Mouse (Mus musculus): ENCODE measurements around the gene Arhgap22. TPM values are rescaled to one million over a fixed set of nuclear protein-coding genes. Genes with fewer than 3 reads are reported as not detected.

Arhgap22 gene
- total and polyA plus RNA-seq, 3 experiments = 0.11 TPM; not detected in 2

- Histone ChIP-seq H3K9me3 (replicated peaks; ENCODE audit: insufficient read depth, low read length) (no peaks in the 10 kb centered on the region), H3K27me3 (ENCODE audit: control insufficient read depth in 1 of 2, insufficient read depth in 2 of 2, low read length in 2 of 2) (no peaks in the 10 kb centered on the region; a peak in 1 of 4 replicates), H3K79me2 (ENCODE audit: control insufficient read depth, insufficient read depth, low read length, poor library complexity) (no peaks in the 10 kb centered on the region), H3K9ac (ENCODE audit: control insufficient read depth, low read depth, low read length, poor library complexity, severe bottlenecking) (no peak overlapping the region), H3K36me3 (ENCODE audit: control insufficient read depth in 1 of 2, insufficient read depth in 2 of 2, low read length in 2 of 2) (no peaks in the 10 kb centered on the region), H3K4me3 (ENCODE audit: control insufficient read depth in 1 of 2, insufficient read depth in 1 of 2, low read depth in 2 of 2, low read length in 2 of 2) (no peak overlapping the region), H3K4me1 (ENCODE audit: control insufficient read depth in 1 of 2, insufficient read depth in 2 of 2, low read length in 2 of 2) (no peaks in the 10 kb centered on the region), H3K27ac (ENCODE audit: control insufficient read depth, low read depth, low read length) (no peak overlapping the region)
- no peak for TF ChIP-seq NELFE (IDR thresholded peaks at IDR 0.05; ENCODE audit: low read depth, low read length)
- no peak for TF ChIP-seq SIN3A (IDR thresholded peaks at IDR 0.05; ENCODE audit: low read length)
- TF ChIP-seq MAZ (IDR thresholded peaks at IDR 0.05; ENCODE audit: low read depth, low read length) = no peak
- TF ChIP-seq UBTF (IDR thresholded peaks at IDR 0.05; ENCODE audit: borderline replicate concordance, insufficient read depth, low read depth, low read length) = no peak
- no peak for TF ChIP-seq ZC3H11A (IDR thresholded peaks at IDR 0.05; ENCODE audit: low read depth, low read length)
- TF ChIP-seq ZMIZ1 (IDR thresholded peaks at IDR 0.05; ENCODE audit: low read depth, low read length) = no peak
- no peak for TF ChIP-seq MYC (IDR thresholded peaks at IDR 0.05; ENCODE audit: low read depth, low read length)
- TF ChIP-seq ELF1 (IDR thresholded peaks at IDR 0.05; ENCODE audit: low read depth, low read length) = no peak
- no peak for TF ChIP-seq MAX (IDR thresholded peaks at IDR 0.05; ENCODE audit: low read length)
- TF ChIP-seq USF1 (IDR thresholded peaks at IDR 0.05; ENCODE audit: low read depth, low read length) = no peak
- no peak for TF ChIP-seq KAT2A (conservative IDR thresholded peaks at IDR 0.05; ENCODE audit: low read depth, low read length)
- TF ChIP-seq POLR2A (IDR thresholded peaks at IDR 0.05; ENCODE audit: control insufficient read depth in 1 of 2, insufficient read depth in 1 of 2, low read depth in 1 of 2, low read length in 2 of 2, poor library complexity in 1 of 2) = no peak
- TF ChIP-seq ETS1 (IDR thresholded peaks at IDR 0.05; ENCODE audit: low read depth, low read length) = no peak
- TF ChIP-seq POLR2AphosphoS2 (IDR thresholded peaks at IDR 0.05; ENCODE audit: low read length) = no peak
- no peak for TF ChIP-seq MEF2A (IDR thresholded peaks at IDR 0.05; ENCODE audit: extremely low read depth, insufficient replicate concordance, low read depth, low read length, poor library complexity, severe bottlenecking)
- DNase-seq (ENCODE audit: low read depth, low spot score) = no peak
Measured at GRCm38 (mm10) chr14:33248741-33249140, 34.9 kb downstream of the Arhgap22 start.

GRCm38 (mm10) chr14:33250215-33250939, 36.6 kb downstream of the Arhgap22 start:
- TF ChIP-seq POLR2A (IDR thresholded peaks at IDR 0.05; ENCODE audit: control insufficient read depth in 1 of 2, insufficient read depth in 1 of 2, low read depth in 1 of 2, low read length in 2 of 2, poor library complexity in 1 of 2) (no peak), TCF12 (IDR thresholded peaks at IDR 0.05; ENCODE audit: low read depth, low read length) (no peak), MAZ (IDR thresholded peaks at IDR 0.05; ENCODE audit: low read depth, low read length) (no peak), NELFE (IDR thresholded peaks at IDR 0.05; ENCODE audit: low read depth, low read length) (no peak), MYC (IDR thresholded peaks at IDR 0.05; ENCODE audit: low read depth, low read length) (no peak), KAT2A (conservative IDR thresholded peaks at IDR 0.05; ENCODE audit: low read depth, low read length) (no peak), NRF1 (IDR thresholded peaks at IDR 0.05; ENCODE audit: insufficient read depth, low read depth, low read length, poor library complexity, severe bottlenecking) (no peak), SIN3A (IDR thresholded peaks at IDR 0.05; ENCODE audit: low read length) (no peak), GABPA (IDR thresholded peaks at IDR 0.05; ENCODE audit: low read depth, low read length) (no peak), GATA1 (IDR thresholded peaks at IDR 0.05; ENCODE audit: low read depth, low read length) (no peak), USF2 (IDR thresholded peaks at IDR 0.05; ENCODE audit: borderline replicate concordance in 1 of 2, insufficient read depth in 1 of 2, low read depth in 1 of 2, low read length in 2 of 2) (no peak), RCOR1 (IDR thresholded peaks at IDR 0.05; ENCODE audit: low read depth, low read length) (no peak), RAD21 (IDR thresholded peaks at IDR 0.05; ENCODE audit: low read depth, low read length) (no peak), CHD2 (IDR thresholded peaks at IDR 0.05; ENCODE audit: low read length) (no peak), HCFC1 (IDR thresholded peaks at IDR 0.05; ENCODE audit: low read depth, low read length) (no peak), MAX (IDR thresholded peaks at IDR 0.05; ENCODE audit: low read length) (no peak), CHD1 (IDR thresholded peaks at IDR 0.05; ENCODE audit: low read depth, low read length) (no peak), ZKSCAN1 (IDR thresholded peaks at IDR 0.05; ENCODE audit: low read depth, low read length) (no peak), ZMIZ1 (IDR thresholded peaks at IDR 0.05; ENCODE audit: low read depth, low read length) (no peak), TAL1 (IDR thresholded peaks at IDR 0.05; ENCODE audit: low read length) (no peak)
- no peaks in the 10 kb centered on the region; a peak in 1 of 4 replicates for H3K27me3 ChIP-seq (ENCODE audit: control insufficient read depth in 1 of 2, insufficient read depth in 2 of 2, low read length in 2 of 2)

More at GRCm38 (mm10) chr14:33250215-33250939, 36.6 kb downstream of the Arhgap22 start:
- Histone ChIP-seq H3K79me2 (ENCODE audit: control insufficient read depth, insufficient read depth, low read length, poor library complexity) (no peaks in the 10 kb centered on the region), H3K9me3 (replicated peaks; ENCODE audit: insufficient read depth, low read length) (no peaks in the 10 kb centered on the region), H3K27ac (ENCODE audit: control insufficient read depth, low read depth, low read length) (no peak overlapping the region), H3K4me1 (ENCODE audit: control insufficient read depth in 1 of 2, insufficient read depth in 2 of 2, low read length in 2 of 2) (no peaks in the 10 kb centered on the region), H3K9ac (ENCODE audit: control insufficient read depth, low read depth, low read length, poor library complexity, severe bottlenecking) (no peak overlapping the region), H3K36me3 (ENCODE audit: control insufficient read depth in 1 of 2, insufficient read depth in 2 of 2, low read length in 2 of 2) (no peaks in the 10 kb centered on the region), H3K4me3 (ENCODE audit: control insufficient read depth in 1 of 2, insufficient read depth in 1 of 2, low read depth in 2 of 2, low read length in 2 of 2) (no peak overlapping the region)
- no peak for DNase-seq (ENCODE audit: low read depth, low spot score)

Measured in MEL (cell line).